Mouse (Mus musculus): ENCODE data around the gene Olfr307.

GRCm38 (mm10) chr7:86313608-86314007, 23.8 kb downstream of the Olfr307 start, which contains the start of gene Olfr309:
- TF ChIP-seq CTCF (IDR thresholded peaks at IDR 0.05; ENCODE audit: borderline replicate concordance, control insufficient read depth, extremely low read depth, insufficient read depth, low read length, poor library complexity) (no peak), POLR2A (IDR thresholded peaks at IDR 0.05; ENCODE audit: control insufficient read depth, extremely low read depth, insufficient read depth, low read length, poor library complexity) (no peak)
